Mouse (Mus musculus) lung, adult 2 months (tissue): Measurements from ENCODE around the gene Dync2li1.

Experiments
- CTCF ChIP-seq: fragments of 200-500 bp; IDR thresholded peaks from 2 replicates; pipeline ENCODE4 v1.5.1; 2011; ENCODE audit warnings: mild to moderate bottlenecking, low read length, control low read depth; ENCODE audit not compliant: insufficient read depth
- POLR2A ChIP-seq: fragments of 200-500 bp; IDR thresholded peaks from 2 replicates; pipeline ENCODE4 v1.6.1; 2011; ENCODE audit warnings: low read depth, mild to moderate bottlenecking, control low read depth, low read length, borderline replicate concordance; ENCODE audit errors: extremely low read depth

- TF ChIP-seq POLR2A (no peak), CTCF (no peak)
These were observed 39.4 kb downstream of the Dync2li1 start for GRCm38 (mm10) chr17:84665691-84666090.
